Mouse (Mus musculus) ES-Bruce4 (cell line): ENCODE data around the gene Olfr444.

Source experiments
- CTCF ChIP-seq: IDR thresholded peaks from one replicate; pipeline ENCODE4 v1.8.1; 2011; ENCODE audit warnings: low read depth, low read length
- EP300 ChIP-seq: IDR thresholded peaks from 2 replicates; pipeline ENCODE4 v1.6.1; 2011; ENCODE audit warnings: low read depth, low read length; ENCODE audit not compliant: insufficient read depth
- POLR2A ChIP-seq: IDR thresholded peaks from one replicate; pipeline ENCODE4 v1.8.1; 2011; ENCODE audit warnings: low read length; ENCODE audit not compliant: insufficient read depth

DNA sequence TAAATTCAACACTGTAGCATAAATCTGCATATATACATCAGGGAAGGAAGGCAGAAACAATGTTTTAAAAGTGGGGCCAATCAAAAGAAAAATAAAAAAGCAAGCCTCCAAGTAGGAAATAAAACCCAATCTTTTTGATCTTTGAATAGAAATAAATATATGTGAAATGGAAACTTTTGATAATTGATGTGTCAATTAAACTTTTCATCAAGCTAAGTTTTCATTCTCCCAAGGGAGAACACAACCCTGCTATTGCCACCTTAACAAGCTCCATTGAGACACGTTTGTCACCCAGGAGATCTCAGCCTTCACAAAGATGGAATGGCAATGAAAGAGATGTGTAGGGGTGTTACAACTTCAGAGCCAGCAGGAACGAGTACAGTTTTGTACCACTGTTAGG, 27.8 kb upstream of the Olfr444 start, which contains the start of gene Olfr446:
- TF ChIP-seq EP300 (no peak), CTCF (no peak), POLR2A (no peak)
